Mouse (Mus musculus) megakaryocyte, embryonic 14.5 days (primary cell): ENCODE results near the gene Filip1l. TPM values are rescaled to one million over a fixed set of nuclear protein-coding genes. Genes with fewer than 3 reads are reported as not detected.

Source experiments
- H3K27me3 ChIP-seq: replicated peaks from 2 replicates; pipeline ENCODE3; 2012; ENCODE audit warnings: inconsistent platforms
- H3K36me3 ChIP-seq: replicated peaks from 2 replicates; pipeline ENCODE3; 2012; ENCODE audit warnings: low read length, inconsistent platforms, mixed read lengths
- H3K4me1 ChIP-seq: 2 replicates; pipeline ENCODE4 v1.6.1; 2012; ENCODE audit warnings: inconsistent platforms
- H3K4me3 ChIP-seq: replicated peaks from 2 replicates; pipeline ENCODE3; 2012; ENCODE audit warnings: moderate library complexity, mild to moderate bottlenecking, inconsistent platforms
- H3K9me3 ChIP-seq: 2 replicates; pipeline ENCODE4 v1.6.1; 2012; ENCODE audit warnings: inconsistent platforms
- FLI1 ChIP-seq: IDR thresholded peaks from 2 replicates; pipeline ENCODE4 v1.6.1; 2012; ENCODE audit warnings: low read length, inconsistent platforms, mixed read lengths
- GATA1 ChIP-seq: IDR thresholded peaks from 3 replicates; pipeline ENCODE4 v1.6.1; 2012; ENCODE audit warnings: mixed read lengths, low read length, inconsistent platforms, borderline replicate concordance
- polyA plus RNA-seq: library from polyadenylated mRNA; stranded (reverse); fragments of >175 nt; gene quantifications from 2 replicates; pipeline ENCODE4 v1.2.3, GENCODE M21; 2012; ENCODE audit warnings: low replicate concordance; ENCODE audit not compliant: insufficient read depth

Gene Filip1l
- polyA plus RNA-seq, 1 experiment = 1.7 TPM

GRCm38 (mm10) chr16:57551617-57552016 is 198.7 kb downstream of the Filip1l start:
- Histone ChIP-seq H3K4me1 (peaks cover 43% of the 10 kb centered on the region), H3K9me3 (no peaks in the 10 kb centered on the region), H3K36me3 (peaks cover 16% of the 10 kb centered on the region), H3K27me3 (no peaks in the 10 kb centered on the region), H3K4me3 (no peak overlapping the region)
- TF ChIP-seq GATA1 = no peak
- no peak for TF ChIP-seq FLI1

GRCm38 (mm10) chr16:57552709-57553108 is 199.8 kb downstream of the Filip1l start:
- H3K36me3 ChIP-seq = peaks cover 16% of the 10 kb centered on the region
- H3K4me3 ChIP-seq = no peak overlapping the region
- H3K9me3 ChIP-seq = no peaks in the 10 kb centered on the region
- TF ChIP-seq GATA1 (no peak), FLI1 (no peak)
- no peaks in the 10 kb centered on the region for H3K27me3 ChIP-seq
- H3K4me1 ChIP-seq = peaks cover 37% of the 10 kb centered on the region

- no peak for TF ChIP-seq GATA1
- TF ChIP-seq FLI1 = no peak
- Histone ChIP-seq H3K9me3 (no peaks in the 10 kb centered on the region), H3K27me3 (no peaks in the 10 kb centered on the region), H3K4me1 (peaks cover 37% of the 10 kb centered on the region), H3K36me3 (peaks cover 16% of the 10 kb centered on the region), H3K4me3 (no peak overlapping the region)
These were observed 200.3 kb downstream of the Filip1l start for GRCm38 (mm10) chr16:57553235-57553634.

- Histone ChIP-seq H3K27me3 (no peaks in the 10 kb centered on the region), H3K9me3 (no peaks in the 10 kb centered on the region), H3K4me3 (no peak overlapping the region), H3K4me1 (peaks cover 34% of the 10 kb centered on the region), H3K36me3 (peaks cover 16% of the 10 kb centered on the region)
- no peak for TF ChIP-seq GATA1
- TF ChIP-seq FLI1 = no peak
These were observed 202.1 kb downstream of the Filip1l start for GRCm38 (mm10) chr16:57554886-57555400.

GRCm38 (mm10) chr16:57555667-57556066 is 202.8 kb downstream of the Filip1l start:
- TF ChIP-seq GATA1 = no peak
- no peak for TF ChIP-seq FLI1
- peaks cover 32% of the 10 kb centered on the region for H3K4me1 ChIP-seq
- H3K4me3 ChIP-seq = no peak overlapping the region
- no peaks in the 10 kb centered on the region for H3K27me3 ChIP-seq
- H3K36me3 ChIP-seq = peaks cover 16% of the 10 kb centered on the region
- no peaks in the 10 kb centered on the region for H3K9me3 ChIP-seq

GRCm38 (mm10) chr16:57556244-57556643 is 203.4 kb downstream of the Filip1l start:
- no peaks in the 10 kb centered on the region for H3K9me3 ChIP-seq
- H3K27me3 ChIP-seq = no peaks in the 10 kb centered on the region
- peaks cover 30% of the 10 kb centered on the region for H3K4me1 ChIP-seq
- TF ChIP-seq GATA1 = no peak
- no peak overlapping the region for H3K4me3 ChIP-seq
- peaks cover 16% of the 10 kb centered on the region for H3K36me3 ChIP-seq

- Histone ChIP-seq H3K36me3 (peaks cover 15% of the 10 kb centered on the region), H3K4me1 (peaks cover 30% of the 10 kb centered on the region), H3K4me3 (no peak overlapping the region), H3K27me3 (no peaks in the 10 kb centered on the region), H3K9me3 (no peaks in the 10 kb centered on the region)
- TF ChIP-seq FLI1 = no peak
- no peak for TF ChIP-seq GATA1
These were observed 205.4 kb downstream of the Filip1l start for GRCm38 (mm10) chr16:57558258-57558657.

GRCm38 (mm10) chr16:57560185-57560584 is 207.3 kb downstream of the Filip1l start:
- peaks cover 33% of the 10 kb centered on the region for H3K4me1 ChIP-seq
- H3K4me3 ChIP-seq = no peak overlapping the region
- H3K27me3 ChIP-seq = no peaks in the 10 kb centered on the region
- no peaks in the 10 kb centered on the region for H3K9me3 ChIP-seq
- TF ChIP-seq GATA1 = no peak
- H3K36me3 ChIP-seq = peaks cover 12% of the 10 kb centered on the region

- no peak for TF ChIP-seq FLI1
- TF ChIP-seq GATA1 = no peak
- no peaks in the 10 kb centered on the region for H3K27me3 ChIP-seq
- peaks cover 16% of the 10 kb centered on the region; the same call in 1 of the 2 replicates for H3K4me1 ChIP-seq
- H3K36me3 ChIP-seq = peaks cover 12% of the 10 kb centered on the region
- H3K4me3 ChIP-seq = no peak overlapping the region
- H3K9me3 ChIP-seq = no peaks in the 10 kb centered on the region
These were observed 210.6 kb downstream of the Filip1l start for GRCm38 (mm10) chr16:57563453-57563852.

- H3K4me1 ChIP-seq = peaks cover 20% of the 10 kb centered on the region; the same call in 1 of the 2 replicates
- no peak overlapping the region for H3K4me3 ChIP-seq
- TF ChIP-seq GATA1 (no peak), FLI1 (no peak)
- H3K27me3 ChIP-seq = no peaks in the 10 kb centered on the region
- H3K9me3 ChIP-seq = no peaks in the 10 kb centered on the region
- peaks cover 18% of the 10 kb centered on the region for H3K36me3 ChIP-seq
These were observed 211.9 kb downstream of the Filip1l start for GRCm38 (mm10) chr16:57564807-57565206.

GRCm38 (mm10) chr16:57566215-57566614 is 213.3 kb downstream of the Filip1l start:
- no peaks in the 10 kb centered on the region for H3K9me3 ChIP-seq
- H3K36me3 ChIP-seq = peaks cover 32% of the 10 kb centered on the region
- H3K4me3 ChIP-seq = no peak overlapping the region
- TF ChIP-seq GATA1 (no peak), FLI1 (no peak)
- H3K27me3 ChIP-seq = no peaks in the 10 kb centered on the region
- peaks cover 21% of the 10 kb centered on the region; the same call in 1 of the 2 replicates for H3K4me1 ChIP-seq
